Mouse (Mus musculus) neural tube, embryonic 12.5 days (tissue): ENCODE results near the gene Nectin3. TPM values are rescaled to one million over a fixed set of nuclear protein-coding genes. Genes with fewer than 3 reads are reported as not detected.

Experiments
- ATAC-seq: fragments of 200-750 bp; cut with Nextera tagmentation; 2 replicates; pipeline ENCODE4 v1.8.0; 2017; ENCODE audit warnings: low read depth, mild to moderate bottlenecking, moderate TSS enrichment, moderate library complexity; ENCODE audit not compliant: low FRiP score
- H3K27ac ChIP-seq: fragments of 300-500 bp; sonication (generic); 2 replicates; pipeline ENCODE4 v1.5.1; 2016
- H3K27me3 ChIP-seq: fragments of 300-500 bp; sonication (generic); replicated peaks from 2 replicates; pipeline ENCODE4 v1.6.1; 2016; ENCODE audit warnings: mild to moderate bottlenecking
- H3K36me3 ChIP-seq: fragments of 300-500 bp; sonication (generic); 2 replicates; pipeline ENCODE4 v1.6.1; 2016; ENCODE audit warnings: mild to moderate bottlenecking
- H3K4me1 ChIP-seq: fragments of 300-500 bp; sonication (generic); 2 replicates; pipeline ENCODE4 v1.6.1; 2016
- H3K4me2 ChIP-seq: fragments of 300-500 bp; sonication (generic); replicated peaks from 2 replicates; pipeline ENCODE4 v1.6.1; 2016; ENCODE audit warnings: mild to moderate bottlenecking
- H3K4me3 ChIP-seq: fragments of 300-500 bp; sonication (generic); 2 replicates; pipeline ENCODE4 v1.5.1; 2016
- H3K9ac ChIP-seq: fragments of 300-500 bp; sonication (generic); 2 replicates; pipeline ENCODE4 v1.6.1; 2016; ENCODE audit warnings: mild to moderate bottlenecking
- H3K9me3 ChIP-seq: fragments of 300-500 bp; sonication (generic); 2 replicates; pipeline ENCODE4 v1.6.1; 2016; ENCODE audit warnings: mild to moderate bottlenecking
- WGBS: fragments of 180-500 bp; shearing (Covaris S2); methylation state at CpG from one replicate; pipeline ENCODE4 v1.1.7; 2016; 5-methylcytosine and 5-hydroxymethylcytosine counted together
- polyA plus RNA-seq: library from polyadenylated mRNA; unstranded; fragments of >200 nt; fragmentation: Nextera tagmentation; extraction: Ambion mirVana; gene quantifications from 2 replicates; pipeline ENCODE4 v1.2.1, GENCODE M21; 2016

Nectin3 gene
- polyA plus RNA-seq, 1 experiment from 2014 or later, result 46.7 TPM

- H3K27me3 ChIP-seq, result no peaks in the 10 kb centered on the region
- ATAC-seq, result peak; percentile 94
- peak overlapping the region; percentile 89 for H3K4me3 ChIP-seq
- under 1% methylated on average over 63 of the region's 78 CpGs for WGBS
- H3K27ac ChIP-seq, result peak overlapping the region; percentile 79
- H3K4me2 ChIP-seq, result peak overlapping the region; percentile 83
- H3K4me1 ChIP-seq, result peaks cover 14% of the 10 kb centered on the region; the same call in 1 of the 2 replicates
- H3K9me3 ChIP-seq, result no peaks in the 10 kb centered on the region
- no peaks in the 10 kb centered on the region for H3K36me3 ChIP-seq
- H3K9ac ChIP-seq, result peak overlapping the region; percentile 95
These were observed 1.2 kb downstream of the Nectin3 start for GRCm38 (mm10) chr16:46496889-46497685.

GRCm38 (mm10) chr16:46496031-46496868, 2.1 kb downstream of the Nectin3 start:
- peak overlapping the region; percentile 83 for H3K4me2 ChIP-seq
- no peaks in the 10 kb centered on the region for H3K27me3 ChIP-seq
- WGBS, result under 1% methylated on average over 96 of the region's 96 CpGs
- no peaks in the 10 kb centered on the region for H3K9me3 ChIP-seq
- peak overlapping the region; percentile 95 for H3K9ac ChIP-seq
- peaks cover 14% of the 10 kb centered on the region; the same call in 1 of the 2 replicates for H3K4me1 ChIP-seq
- H3K36me3 ChIP-seq, result no peaks in the 10 kb centered on the region
- peak overlapping the region; percentile 89 for H3K4me3 ChIP-seq
- ATAC-seq, result peak; percentile 54
- peak overlapping the region; percentile 79 for H3K27ac ChIP-seq

GRCm38 (mm10) chr16:46495201-46495600, 3.1 kb downstream of the Nectin3 start:
- Histone ChIP-seq H3K9ac (peak overlapping the region; percentile 95; the same call in 1 of the 2 replicates), H3K27ac (no peak overlapping the region), H3K27me3 (no peaks in the 10 kb centered on the region), H3K36me3 (no peaks in the 10 kb centered on the region), H3K4me2 (peak overlapping the region; percentile 83), H3K4me3 (peak overlapping the region; percentile 89), H3K4me1 (peaks cover 14% of the 10 kb centered on the region; the same call in 1 of the 2 replicates), H3K9me3 (no peaks in the 10 kb centered on the region)
- ATAC-seq, result no peak
- 23% methylated on average over 3 of the region's 3 CpGs for WGBS

GRCm38 (mm10) chr16:46487436-46488097, 10.8 kb downstream of the Nectin3 start:
- Histone ChIP-seq H3K27me3 (no peaks in the 10 kb centered on the region), H3K9me3 (no peaks in the 10 kb centered on the region), H3K4me2 (no peak overlapping the region), H3K36me3 (no peaks in the 10 kb centered on the region), H3K9ac (no peak overlapping the region), H3K4me1 (peaks cover 2% of the 10 kb centered on the region; the same call in 1 of the 2 replicates), H3K4me3 (no peak overlapping the region), H3K27ac (no peak overlapping the region)
- 58% methylated on average over 3 of the region's 3 CpGs for WGBS
- peak; percentile 75 for ATAC-seq

GRCm38 (mm10) chr16:46477336-46477735, 21.0 kb downstream of the Nectin3 start:
- Histone ChIP-seq H3K36me3 (no peaks in the 10 kb centered on the region), H3K4me2 (no peak overlapping the region), H3K9me3 (0 out of 2 replicates have a peak, but pooled peaks cover 4% of the 10 kb centered on the region), H3K4me1 (no peaks in the 10 kb centered on the region), H3K4me3 (no peak overlapping the region), H3K9ac (no peak overlapping the region), H3K27me3 (no peaks in the 10 kb centered on the region), H3K27ac (no peak overlapping the region)
- WGBS, result 89% methylated on average over 3 of the region's 3 CpGs
- no peak for ATAC-seq

DNA sequence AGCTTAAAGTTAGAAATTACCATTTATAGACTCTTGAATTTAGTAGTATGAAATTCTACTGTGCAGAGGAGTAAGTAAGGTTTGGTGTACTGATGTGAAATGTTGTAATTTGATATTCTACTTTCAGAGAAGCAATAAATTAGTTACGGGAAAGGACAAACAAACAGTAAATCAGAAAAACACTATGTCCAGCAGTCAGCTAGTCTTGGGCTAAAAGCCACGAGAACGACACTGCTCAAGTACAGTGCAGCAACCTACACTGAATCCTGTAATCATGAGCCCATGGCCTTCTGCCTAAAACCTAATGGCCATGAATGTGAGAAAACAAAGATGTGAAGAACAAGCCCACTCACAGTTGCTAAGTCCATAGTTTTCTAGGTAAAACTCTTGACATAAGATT, 46.9 kb downstream of the Nectin3 start:
- no peak for ATAC-seq
- no peaks in the 10 kb centered on the region for H3K9me3 ChIP-seq
- WGBS, result 74% methylated on average over 3 of the region's 3 CpGs
- H3K4me3 ChIP-seq, result no peak overlapping the region
- no peak overlapping the region for H3K4me2 ChIP-seq
- no peak overlapping the region for H3K27ac ChIP-seq
- H3K27me3 ChIP-seq, result no peaks in the 10 kb centered on the region
- 0 out of 2 replicates have a peak, but pooled peaks cover 5% of the 10 kb centered on the region for H3K36me3 ChIP-seq
- H3K9ac ChIP-seq, result no peak overlapping the region
- H3K4me1 ChIP-seq, result no peaks in the 10 kb centered on the region

DNA sequence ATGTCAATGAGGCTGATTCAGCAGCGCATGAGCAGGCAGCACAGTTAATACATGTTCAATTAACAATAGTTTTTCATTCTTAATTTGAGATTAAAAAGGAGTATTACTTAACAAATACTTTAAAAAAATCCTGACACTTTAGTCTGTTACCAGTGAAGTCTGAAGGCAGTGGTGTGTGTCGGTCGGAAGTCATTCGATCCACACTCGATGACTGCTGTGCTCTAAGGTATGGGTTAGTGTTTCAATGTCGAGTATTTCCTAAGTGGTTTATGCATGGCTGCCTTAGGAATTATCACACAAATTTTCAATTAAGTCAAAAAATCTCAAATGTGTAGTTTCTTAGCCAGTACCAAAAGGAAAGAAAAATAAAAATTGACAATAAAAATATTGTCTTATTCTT, 49.3 kb downstream of the Nectin3 start:
- no peaks in the 10 kb centered on the region for H3K4me1 ChIP-seq
- H3K27ac ChIP-seq, result no peak overlapping the region
- no peak overlapping the region for H3K4me2 ChIP-seq
- 0 out of 2 replicates have a peak, but pooled peaks cover 5% of the 10 kb centered on the region for H3K36me3 ChIP-seq
- 92% methylated on average over 6 of the region's 6 CpGs for WGBS
- H3K27me3 ChIP-seq, result no peaks in the 10 kb centered on the region
- no peaks in the 10 kb centered on the region for H3K9me3 ChIP-seq
- no peak overlapping the region for H3K9ac ChIP-seq
- no peak for ATAC-seq
- H3K4me3 ChIP-seq, result no peak overlapping the region

DNA sequence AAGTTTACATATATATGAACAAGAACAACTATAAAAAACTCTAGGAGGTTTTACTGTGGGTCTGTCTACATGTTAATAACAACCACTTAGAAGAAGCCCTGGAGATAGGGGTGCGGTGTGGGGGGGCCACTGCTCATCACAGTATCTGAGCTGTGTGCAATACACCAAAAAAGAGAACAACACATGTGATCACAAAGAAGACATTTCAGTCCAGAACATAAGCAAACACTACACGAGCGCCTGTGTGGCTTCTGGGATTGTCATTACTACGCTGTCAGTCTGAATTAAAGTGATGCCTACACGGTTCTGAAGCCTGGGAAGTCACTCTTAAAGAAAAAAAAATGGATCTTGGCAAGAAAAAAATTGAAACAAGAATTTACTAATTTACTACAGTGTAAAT, 67.0 kb downstream of the Nectin3 start:
- WGBS, result 82% methylated on average over 5 of the region's 5 CpGs
- Histone ChIP-seq H3K27ac (no peak overlapping the region), H3K4me1 (no peaks in the 10 kb centered on the region), H3K36me3 (no peaks in the 10 kb centered on the region; the same call in 1 of the 2 replicates), H3K4me2 (no peak overlapping the region), H3K4me3 (no peak overlapping the region), H3K9me3 (no peaks in the 10 kb centered on the region), H3K27me3 (no peaks in the 10 kb centered on the region), H3K9ac (no peak overlapping the region)
- ATAC-seq, result no peak

DNA sequence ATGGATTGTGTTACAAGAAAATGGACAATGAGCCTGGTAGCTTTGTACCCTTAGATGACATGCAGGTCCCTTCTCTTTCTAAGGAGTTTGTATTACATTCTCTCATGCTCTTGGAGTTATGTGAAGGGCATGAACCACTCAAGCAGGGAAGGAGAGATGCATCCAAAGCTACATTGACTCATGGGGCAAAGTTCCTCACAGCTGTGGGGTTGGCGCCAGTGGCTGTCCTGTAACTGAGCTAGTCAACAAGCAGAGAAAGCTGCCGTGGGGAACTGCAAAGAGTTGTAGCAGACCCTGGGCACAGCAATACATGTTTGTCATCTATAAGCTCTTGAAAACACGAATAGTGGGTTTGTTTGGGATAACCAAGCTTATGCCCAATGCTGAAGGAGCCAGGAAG, 82.1 kb downstream of the Nectin3 start:
- Histone ChIP-seq H3K4me2 (no peak overlapping the region), H3K27ac (no peak overlapping the region), H3K4me3 (no peak overlapping the region), H3K27me3 (no peaks in the 10 kb centered on the region), H3K9me3 (no peaks in the 10 kb centered on the region), H3K9ac (no peak overlapping the region), H3K4me1 (no peaks in the 10 kb centered on the region), H3K36me3 (peaks cover 3% of the 10 kb centered on the region; the same call in 1 of the 2 replicates)
- WGBS, result 89% methylated on average over 3 of the region's 3 CpGs
- ATAC-seq, result no peak

GRCm38 (mm10) chr16:46410739-46411057, 87.6 kb downstream of the Nectin3 start:
- no peak for ATAC-seq
- Histone ChIP-seq H3K9ac (no peak overlapping the region), H3K36me3 (no peaks in the 10 kb centered on the region), H3K9me3 (no peaks in the 10 kb centered on the region), H3K27ac (no peak overlapping the region), H3K27me3 (no peaks in the 10 kb centered on the region), H3K4me3 (no peak overlapping the region), H3K4me1 (no peaks in the 10 kb centered on the region), H3K4me2 (no peak overlapping the region)
- WGBS, result 84% methylated on average over 3 of the region's 3 CpGs

- Histone ChIP-seq H3K36me3 (no peaks in the 10 kb centered on the region), H3K27me3 (no peaks in the 10 kb centered on the region), H3K4me3 (no peak overlapping the region), H3K9ac (no peak overlapping the region), H3K9me3 (no peaks in the 10 kb centered on the region), H3K27ac (no peak overlapping the region), H3K4me1 (no peaks in the 10 kb centered on the region), H3K4me2 (no peak overlapping the region)
- no peak for ATAC-seq
- 89% methylated on average over 6 of the region's 6 CpGs for WGBS
These were observed 88.1 kb downstream of the Nectin3 start for GRCm38 (mm10) chr16:46410053-46410738.
